In genomic region chr12:16098840-16099239, GRCm38 (mm10) we compare ENCODE assay signal across 25 mouse cellular contexts.
"Had no signal": no experiment of that assay in that cellular context is flagged by ENCODE, and none has a peak within 500 bp of the region (broad histone marks: within the 10 kb centered on the region; RNA-seq: fewer than 3 reads in every experiment).

No protein-coding gene starts in this region.

- H3K9me3 ChIP-seq: heart, embryonic 10.5 days; heart, embryonic 13.5 days; heart, embryonic 15.5 days; hindbrain, embryonic 13.5 days; hindbrain, embryonic 15.5 days; kidney, embryonic 15.5 days; limb, embryonic 10.5 days; limb, embryonic 12.5 days had no signal

- H3K27ac ChIP-seq: gastrocnemius, adult 2 months; heart, embryonic 10.5 days; heart, embryonic 13.5 days; heart, embryonic 15.5 days; hindbrain, embryonic 13.5 days; hindbrain, embryonic 15.5 days; hindbrain, postnatal 0 days; kidney, embryonic 15.5 days; kidney, postnatal 0 days; left cerebral cortex, adult 2 months; limb, embryonic 10.5 days; limb, embryonic 12.5 days had no signal

- H3K9ac ChIP-seq: heart, embryonic 13.5 days; heart, embryonic 15.5 days; hindbrain, embryonic 13.5 days; hindbrain, embryonic 15.5 days; kidney, embryonic 15.5 days; limb, embryonic 12.5 days had no signal

- H3K4me2 ChIP-seq: heart, embryonic 13.5 days; heart, embryonic 15.5 days; hindbrain, embryonic 13.5 days; hindbrain, embryonic 15.5 days; kidney, embryonic 15.5 days; limb, embryonic 12.5 days had no signal

- H3K36me3 ChIP-seq: heart, embryonic 10.5 days; heart, embryonic 13.5 days; heart, embryonic 15.5 days; hindbrain, embryonic 13.5 days; hindbrain, embryonic 15.5 days; kidney, embryonic 15.5 days; limb, embryonic 10.5 days; limb, embryonic 12.5 days had no signal

- H3K4me1 ChIP-seq: heart, embryonic 10.5 days; heart, embryonic 13.5 days; heart, embryonic 15.5 days; hindbrain, embryonic 13.5 days; hindbrain, embryonic 15.5 days; kidney, embryonic 15.5 days; limb, embryonic 10.5 days; limb, embryonic 12.5 days had no signal

- H3K27me3 ChIP-seq: heart, embryonic 13.5 days; heart, embryonic 15.5 days; hindbrain, embryonic 13.5 days; hindbrain, embryonic 15.5 days; kidney, embryonic 15.5 days; limb, embryonic 12.5 days had no signal

- ATAC-seq: hindbrain, postnatal 0 days; intestine, embryonic 16.5 days had no signal

- DNase-seq: gastrocnemius, adult 2 months; gastrocnemius, postnatal 10 days; gastrocnemius, postnatal 25 days; heart, adult 18-20 months; heart, postnatal 14 days; heart, postnatal 36 days; kidney, adult 11 months; kidney, adult 2 months; kidney, adult 9 months; kidney, postnatal 14 days; kidney, postnatal 36 days; layer of hippocampus, adult 9-11 months; liver had no signal

- H3K4me3 ChIP-seq: gastrocnemius, adult 2 months; heart, embryonic 10.5 days; heart, embryonic 13.5 days; heart, embryonic 15.5 days; hindbrain, embryonic 13.5 days; hindbrain, embryonic 15.5 days; kidney, embryonic 15.5 days; left cerebral cortex, adult 2 months; limb, embryonic 10.5 days; limb, embryonic 12.5 days had no signal
